Mouse (Mus musculus): ENCODE data around the gene Etv3. TPM values are rescaled to one million over a fixed set of nuclear protein-coding genes. Genes with fewer than 3 reads are reported as not detected.
"Not testable (repeated sequence)": the region's sequence is repeated elsewhere in the genome, so short reads cannot be mapped to it uniquely, and the experiment has no call there.

The Etv3 gene
- polyA plus RNA-seq, 1 experiment from 2014 or later, result 11.5 TPM

- H3K4me2 ChIP-seq (ENCODE audit: low read depth, low read length), result no peak overlapping the region
- H3K4me3 ChIP-seq (ENCODE audit: low read length), result no peak overlapping the region
- 82% methylated on average over 3 of the region's 3 CpGs for WGBS
- peaks cover 26% of the 10 kb centered on the region for H3K4me1 ChIP-seq (ENCODE audit: control insufficient read depth, insufficient read depth, low read length)
- H3K36me3 ChIP-seq (ENCODE audit: control insufficient read depth, insufficient read depth), result no peaks in the 10 kb centered on the region
- no peaks in the 10 kb centered on the region; the same call in none of the 2 replicates for H3K27me3 ChIP-seq (ENCODE audit: control insufficient read depth, insufficient read depth, low read length)
- H3K9ac ChIP-seq (ENCODE audit: low read length), result no peak overlapping the region
- H3K27ac ChIP-seq (ENCODE audit: low read length), result no peak overlapping the region
- no peak for ATAC-seq (replicated peaks; ENCODE audit: extremely low read depth, insufficient read depth, low FRiP score)
- no peaks in the 10 kb centered on the region for H3K9me3 ChIP-seq (replicated peaks; ENCODE audit: control insufficient read depth, low read length)
Measured at GRCm38 (mm10) chr3:87545554-87545953, 20.3 kb downstream of the Etv3 start.

GRCm38 (mm10) chr3:87546291-87546721, 21.1 kb downstream of the Etv3 start:
- Histone ChIP-seq H3K9ac (ENCODE audit: low read length) (no peak overlapping the region), H3K4me2 (ENCODE audit: low read depth, low read length) (no peak overlapping the region), H3K27me3 (ENCODE audit: control insufficient read depth, insufficient read depth, low read length) (peaks cover 7% of the 10 kb centered on the region), H3K4me3 (ENCODE audit: low read length) (no peak overlapping the region), H3K9me3 (replicated peaks; ENCODE audit: control insufficient read depth, low read length) (no peaks in the 10 kb centered on the region), H3K4me1 (ENCODE audit: control insufficient read depth, insufficient read depth, low read length) (peaks cover 18% of the 10 kb centered on the region), H3K36me3 (ENCODE audit: control insufficient read depth, insufficient read depth) (no peaks in the 10 kb centered on the region), H3K27ac (ENCODE audit: low read length) (no peak overlapping the region)
- ATAC-seq (replicated peaks; ENCODE audit: extremely low read depth, insufficient read depth, low FRiP score), result no peak
- 78% methylated on average over 10 of the region's 10 CpGs for WGBS

- 31% methylated on average over 14 of the region's 14 CpGs for WGBS
- Histone ChIP-seq H3K9ac (ENCODE audit: low read length) (no peak overlapping the region), H3K9me3 (replicated peaks; ENCODE audit: control insufficient read depth, low read length) (no peaks in the 10 kb centered on the region), H3K27ac (ENCODE audit: low read length) (no peak overlapping the region), H3K27me3 (ENCODE audit: control insufficient read depth, insufficient read depth, low read length) (peaks cover 8% of the 10 kb centered on the region), H3K4me2 (ENCODE audit: low read depth, low read length) (no peak overlapping the region), H3K4me1 (ENCODE audit: control insufficient read depth, insufficient read depth, low read length) (peaks cover 9% of the 10 kb centered on the region), H3K4me3 (ENCODE audit: low read length) (no peak overlapping the region), H3K36me3 (ENCODE audit: control insufficient read depth, insufficient read depth) (no peaks in the 10 kb centered on the region)
- ATAC-seq (replicated peaks; ENCODE audit: extremely low read depth, insufficient read depth, low FRiP score), result no peak
Measured at GRCm38 (mm10) chr3:87549908-87550307, 24.7 kb downstream of the Etv3 start.

GRCm38 (mm10) chr3:87552327-87552726, 27.1 kb downstream of the Etv3 start:
- Histone ChIP-seq H3K9me3 (replicated peaks; ENCODE audit: control insufficient read depth, low read length) (0 out of 2 replicates have a peak, but pooled peaks cover 3% of the 10 kb centered on the region), H3K4me3 (ENCODE audit: low read length) (no peak overlapping the region), H3K4me1 (ENCODE audit: control insufficient read depth, insufficient read depth, low read length) (peaks cover 23% of the 10 kb centered on the region), H3K9ac (ENCODE audit: low read length) (no peak overlapping the region), H3K27me3 (ENCODE audit: control insufficient read depth, insufficient read depth, low read length) (peaks cover 8% of the 10 kb centered on the region), H3K27ac (ENCODE audit: low read length) (no peak overlapping the region), H3K4me2 (ENCODE audit: low read depth, low read length) (no peak overlapping the region), H3K36me3 (ENCODE audit: control insufficient read depth, insufficient read depth) (no peaks in the 10 kb centered on the region)
- WGBS, result 91% methylated on average over 4 of the region's 4 CpGs
- no peak for ATAC-seq (replicated peaks; ENCODE audit: extremely low read depth, insufficient read depth, low FRiP score)

- H3K9ac ChIP-seq (ENCODE audit: low read length), result no peak overlapping the region
- H3K36me3 ChIP-seq (ENCODE audit: control insufficient read depth, insufficient read depth), result no peaks in the 10 kb centered on the region
- WGBS, result 39% methylated on average over 11 of the region's 11 CpGs
- 0 out of 2 replicates have a peak, but pooled peaks cover 3% of the 10 kb centered on the region for H3K9me3 ChIP-seq (replicated peaks; ENCODE audit: control insufficient read depth, low read length)
- H3K4me1 ChIP-seq (ENCODE audit: control insufficient read depth, insufficient read depth, low read length), result peaks cover 23% of the 10 kb centered on the region
- no peak overlapping the region for H3K4me3 ChIP-seq (ENCODE audit: low read length)
- no peak overlapping the region for H3K27ac ChIP-seq (ENCODE audit: low read length)
- H3K4me2 ChIP-seq (ENCODE audit: low read depth, low read length), result no peak overlapping the region
- no peak for ATAC-seq (replicated peaks; ENCODE audit: extremely low read depth, insufficient read depth, low FRiP score)
- H3K27me3 ChIP-seq (ENCODE audit: control insufficient read depth, insufficient read depth, low read length), result peaks cover 8% of the 10 kb centered on the region
Measured at GRCm38 (mm10) chr3:87553196-87553935, 28.2 kb downstream of the Etv3 start.

- not testable (repeated sequence) for ATAC-seq (replicated peaks; ENCODE audit: extremely low read depth, insufficient read depth, low FRiP score)
Measured at GRCm38 (mm10) chr3:87554859-87555258, 29.7 kb downstream of the Etv3 start.

GRCm38 (mm10) chr3:87556109-87556531, 30.9 kb downstream of the Etv3 start:
- Histone ChIP-seq H3K9me3 (replicated peaks; ENCODE audit: control insufficient read depth, low read length) (0 out of 2 replicates have a peak, but pooled peaks cover 3% of the 10 kb centered on the region), H3K9ac (ENCODE audit: low read length) (peak overlapping the region; percentile 12; the same call in 1 of the 2 replicates), H3K4me1 (ENCODE audit: control insufficient read depth, insufficient read depth, low read length) (peaks cover 23% of the 10 kb centered on the region), H3K27ac (ENCODE audit: low read length) (no peak overlapping the region), H3K4me2 (ENCODE audit: low read depth, low read length) (no peak overlapping the region), H3K27me3 (ENCODE audit: control insufficient read depth, insufficient read depth, low read length) (peaks cover 3% of the 10 kb centered on the region), H3K36me3 (ENCODE audit: control insufficient read depth, insufficient read depth) (no peaks in the 10 kb centered on the region), H3K4me3 (ENCODE audit: low read length) (no peak overlapping the region)
- no peak for ATAC-seq (replicated peaks; ENCODE audit: extremely low read depth, insufficient read depth, low FRiP score)
- WGBS, result 47% methylated on average over 3 of the region's 3 CpGs

More at GRCm38 (mm10) chr3:87554859-87555258, 29.7 kb downstream of the Etv3 start:
- H3K4me1 ChIP-seq (ENCODE audit: control insufficient read depth, insufficient read depth, low read length), result peaks cover 23% of the 10 kb centered on the region
- 63% methylated on average over 12 of the region's 13 CpGs for WGBS
- not testable (repeated sequence) for H3K36me3 ChIP-seq (ENCODE audit: control insufficient read depth, insufficient read depth); H3K27me3 ChIP-seq (ENCODE audit: control insufficient read depth, insufficient read depth, low read length); H3K9me3 ChIP-seq (replicated peaks; ENCODE audit: control insufficient read depth, low read length); H3K27ac ChIP-seq (ENCODE audit: low read length); H3K4me2 ChIP-seq (ENCODE audit: low read depth, low read length); H3K9ac ChIP-seq (ENCODE audit: low read length); H3K4me3 ChIP-seq (ENCODE audit: low read length)

- ATAC-seq (replicated peaks; ENCODE audit: extremely low read depth, insufficient read depth, low FRiP score), result peak; percentile 33; the same call in 1 of the 2 replicates
Measured at GRCm38 (mm10) chr3:87556668-87557278, 31.6 kb downstream of the Etv3 start.

GRCm38 (mm10) chr3:87560156-87560555, 34.9 kb downstream of the Etv3 start:
- H3K27ac ChIP-seq (ENCODE audit: low read length), result no peak overlapping the region
- H3K9ac ChIP-seq (ENCODE audit: low read length), result no peak overlapping the region
- H3K36me3 ChIP-seq (ENCODE audit: control insufficient read depth, insufficient read depth), result no peaks in the 10 kb centered on the region
- no peaks in the 10 kb centered on the region for H3K27me3 ChIP-seq (ENCODE audit: control insufficient read depth, insufficient read depth, low read length)
- 59% methylated on average over 3 of the region's 3 CpGs for WGBS
- H3K4me1 ChIP-seq (ENCODE audit: control insufficient read depth, insufficient read depth, low read length), result peaks cover 13% of the 10 kb centered on the region
- H3K4me3 ChIP-seq (ENCODE audit: low read length), result no peak overlapping the region
- ATAC-seq (replicated peaks; ENCODE audit: extremely low read depth, insufficient read depth, low FRiP score), result no peak
- 0 out of 2 replicates have a peak, but pooled peaks cover 3% of the 10 kb centered on the region for H3K9me3 ChIP-seq (replicated peaks; ENCODE audit: control insufficient read depth, low read length)
- H3K4me2 ChIP-seq (ENCODE audit: low read depth, low read length), result no peak overlapping the region

More at GRCm38 (mm10) chr3:87556668-87557278, 31.6 kb downstream of the Etv3 start:
- 42% methylated on average over 12 of the region's 12 CpGs for WGBS
- 0 out of 2 replicates have a peak, but pooled peaks cover 3% of the 10 kb centered on the region for H3K9me3 ChIP-seq (replicated peaks; ENCODE audit: control insufficient read depth, low read length)
- no peak overlapping the region for H3K9ac ChIP-seq (ENCODE audit: low read length)
- H3K27me3 ChIP-seq (ENCODE audit: control insufficient read depth, insufficient read depth, low read length), result no peaks in the 10 kb centered on the region
- no peak overlapping the region for H3K4me3 ChIP-seq (ENCODE audit: low read length)
- no peak overlapping the region for H3K4me2 ChIP-seq (ENCODE audit: low read depth, low read length)
- H3K4me1 ChIP-seq (ENCODE audit: control insufficient read depth, insufficient read depth, low read length), result peaks cover 23% of the 10 kb centered on the region
- no peak overlapping the region for H3K27ac ChIP-seq (ENCODE audit: low read length)
- no peaks in the 10 kb centered on the region for H3K36me3 ChIP-seq (ENCODE audit: control insufficient read depth, insufficient read depth)
